Mouse (Mus musculus) heart, embryonic 14.5 days (tissue): Measurements from ENCODE around the gene Gm17617. TPM values are rescaled to one million over a fixed set of nuclear protein-coding genes. Genes with fewer than 3 reads are reported as not detected.
A peak's percentile ranks its signal among the peaks of the same experiment; 100 is the strongest.

Experiments used
- ATAC-seq: fragments of 200-750 bp; cut with Nextera tagmentation; 2 replicates; pipeline ENCODE4 v1.8.0; 2017; ENCODE audit warnings: low read depth, moderate TSS enrichment; ENCODE audit not compliant: insufficient number of reproducible peaks, insufficient read depth, low FRiP score
- H3K27ac ChIP-seq, 2 experiments: fragments of 200-500 bp in 1 of 2; fragments of 300-500 bp in 1 of 2; sonication (generic) in 1 of 2; replicated peaks in 1 of 2; 2 replicates each; pipeline ENCODE4 v1.5.1; 2012 to 2014; ENCODE audit warnings: low read depth in 2 of 2, low read length in 2 of 2, control low read depth in 1 of 2, mild to moderate bottlenecking in 1 of 2, mixed read lengths in 1 of 2; ENCODE audit not compliant: control insufficient read depth in 1 of 2, insufficient read depth in 1 of 2
- H3K27me3 ChIP-seq: fragments of 300-500 bp; sonication (generic); 2 replicates; pipeline ENCODE4 v1.6.1; 2014; ENCODE audit warnings: mild to moderate bottlenecking, low read length, control low read depth; ENCODE audit not compliant: control insufficient read depth, insufficient read depth
- H3K36me3 ChIP-seq: fragments of 300-500 bp; sonication (generic); 2 replicates; pipeline ENCODE4 v1.6.1; 2014; ENCODE audit warnings: mild to moderate bottlenecking, control low read depth, low read length, mixed read lengths; ENCODE audit not compliant: control insufficient read depth, insufficient read depth
- H3K4me1 ChIP-seq, 2 experiments: fragments of 200-500 bp in 1 of 2; fragments of 300-500 bp in 1 of 2; sonication (generic) in 1 of 2; 2 replicates each; pipeline ENCODE4 v1.6.1; 2012 to 2014; ENCODE audit warnings: low read length in 2 of 2, control low read depth in 1 of 2, mixed read lengths in 1 of 2; ENCODE audit not compliant: control insufficient read depth in 2 of 2, insufficient read depth in 2 of 2
- H3K4me2 ChIP-seq: fragments of 300-500 bp; sonication (generic); 2 replicates; pipeline ENCODE4 v1.6.1; 2014; ENCODE audit warnings: mild to moderate bottlenecking, low read length
- H3K4me3 ChIP-seq, 2 experiments: fragments of 200-500 bp in 1 of 2; fragments of 300-500 bp in 1 of 2; sonication (generic) in 1 of 2; 2 replicates each; pipeline ENCODE4 v1.5.1; 2012 to 2014; ENCODE audit warnings: low read length in 2 of 2, mild to moderate bottlenecking in 2 of 2, control low read depth in 1 of 2, low read depth in 1 of 2, moderate library complexity in 1 of 2; ENCODE audit not compliant: control insufficient read depth in 1 of 2, insufficient read depth in 1 of 2
- H3K9ac ChIP-seq: fragments of 300-500 bp; sonication (generic); 2 replicates; pipeline ENCODE4 v1.6.1; 2014; ENCODE audit warnings: mild to moderate bottlenecking, low read length
- H3K9me3 ChIP-seq: fragments of 300-500 bp; sonication (generic); 2 replicates; pipeline ENCODE4 v1.6.1; 2016; ENCODE audit warnings: low read length, control low read depth; ENCODE audit not compliant: control insufficient read depth
- WGBS: fragments of 180-500 bp; shearing (Covaris S2); extraction: QIAGEN DNeasy Blood & Tissue Kit; methylation state at CpG from one replicate; pipeline ENCODE4 v1.1.7; 2014; 5-methylcytosine and 5-hydroxymethylcytosine counted together
- polyA plus RNA-seq: library from polyadenylated mRNA; unstranded; fragments of >200 nt; fragmentation: Nextera tagmentation; extraction: Ambion mirVana; gene quantifications from 2 replicates; pipeline ENCODE4 v1.2.1, GENCODE M21; 2014

The Gm17617 gene
- polyA plus RNA-seq, 1 experiment from 2014 or later, result not detected

DNA sequence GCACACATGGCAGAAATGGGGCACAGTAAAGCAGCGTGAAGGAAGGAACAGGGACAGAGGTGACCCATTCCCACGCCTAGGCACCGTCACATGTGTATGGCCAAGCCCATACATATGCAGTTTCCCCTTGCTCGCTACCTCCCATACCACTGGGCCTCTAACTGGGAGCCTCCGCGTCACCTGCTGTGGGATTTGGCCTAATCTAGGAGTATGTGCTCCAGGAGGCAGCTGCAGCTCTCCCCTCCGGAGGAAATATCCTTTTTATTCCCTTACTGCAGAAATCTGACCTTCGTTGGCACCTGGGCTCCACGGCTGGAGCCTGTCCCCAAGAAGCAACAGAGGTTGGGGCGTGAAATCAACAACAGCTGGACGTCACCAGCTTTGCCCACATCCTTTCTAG is 41.0 kb upstream of the Gm17617 start:
- no peak overlapping the region for H3K4me3 ChIP-seq
- no peaks in the 10 kb centered on the region for H3K27me3 ChIP-seq
- H3K4me1 ChIP-seq, result peaks cover 8 to 12% of the 10 kb centered on the region in 2 experiments; a peak in 3 of 4 replicates
- no peak overlapping the region for H3K4me2 ChIP-seq
- H3K9me3 ChIP-seq, result 0 out of 2 replicates have a peak, but pooled peaks cover 3% of the 10 kb centered on the region
- H3K27ac ChIP-seq, result no peak overlapping the region
- no peaks in the 10 kb centered on the region for H3K36me3 ChIP-seq
- no peak overlapping the region for H3K9ac ChIP-seq
- no peak for ATAC-seq
- 82% methylated on average over 11 of the region's 11 CpGs for WGBS

DNA sequence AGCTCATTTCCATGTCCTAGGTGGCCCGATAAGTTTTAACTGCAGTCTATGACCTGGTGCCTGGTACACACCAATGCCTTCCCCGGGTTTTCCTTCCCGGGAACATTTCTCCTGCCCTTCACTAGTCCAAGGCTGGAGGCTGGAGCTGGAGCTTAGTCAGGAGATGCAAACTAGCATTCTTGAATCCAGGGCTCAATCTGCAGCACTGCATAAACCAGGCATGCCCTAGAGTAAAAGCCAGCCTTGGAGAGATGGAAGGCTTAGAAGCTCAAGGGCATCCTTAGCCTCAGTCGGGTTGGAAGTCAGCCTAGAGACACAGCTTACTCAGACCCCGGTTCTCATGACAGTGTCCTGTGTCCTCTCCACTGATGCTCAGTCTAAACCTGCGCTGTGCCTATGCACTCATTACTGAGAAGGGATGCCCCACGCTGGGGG is 39.0 kb upstream of the Gm17617 start:
- ATAC-seq, result no peak
- Histone ChIP-seq H3K4me1 (peaks cover 8 to 12% of the 10 kb centered on the region in 2 experiments; a peak in 3 of 4 replicates), H3K4me2 (peak overlapping the region; percentile 56), H3K9me3 (0 out of 2 replicates have a peak, but pooled peaks cover 3% of the 10 kb centered on the region), H3K9ac (no peak overlapping the region), H3K36me3 (no peaks in the 10 kb centered on the region), H3K27me3 (no peaks in the 10 kb centered on the region), H3K4me3 (no peak overlapping the region), H3K27ac (no peak overlapping the region)
- 39% methylated on average over 7 of the region's 7 CpGs for WGBS

DNA sequence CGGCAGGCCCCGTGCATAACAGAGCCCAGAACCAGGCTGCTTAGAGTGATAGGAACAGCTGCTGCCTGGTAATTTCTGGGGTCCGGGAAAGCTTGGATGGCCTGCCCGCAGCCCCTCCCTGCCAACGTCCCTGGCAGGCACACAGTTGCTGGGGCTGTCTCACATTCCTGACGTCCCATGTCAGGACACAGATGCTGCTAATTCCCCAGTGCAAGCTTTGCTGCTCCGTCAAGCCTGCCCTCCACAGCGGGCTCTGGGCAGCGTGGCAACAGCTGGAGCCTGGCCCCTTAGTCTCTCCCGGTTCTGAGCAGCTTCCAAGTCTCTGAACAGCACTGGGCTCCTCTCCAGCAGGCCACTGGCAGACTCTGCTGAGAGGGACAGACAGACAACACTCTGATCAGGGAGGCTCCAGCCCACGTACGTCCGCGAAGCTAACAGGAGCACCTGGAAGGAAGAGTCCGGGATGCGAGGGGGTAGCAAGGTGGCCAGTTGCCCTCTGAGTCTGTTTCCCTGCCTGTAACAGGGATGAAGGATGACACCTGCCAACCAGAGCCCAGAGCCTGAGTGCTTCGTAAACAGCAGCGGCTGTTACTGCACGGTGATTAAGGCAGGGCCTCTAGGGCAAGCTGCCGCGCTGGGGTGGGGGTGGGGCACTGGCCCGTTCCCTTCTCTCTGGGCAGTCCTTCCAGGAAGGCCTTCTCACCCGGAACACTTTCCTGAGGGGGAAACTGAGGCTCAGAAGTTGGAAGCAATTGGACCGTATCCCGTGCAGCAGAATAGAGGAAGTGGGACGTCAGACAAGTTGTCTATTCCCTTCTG is 38.4 kb upstream of the Gm17617 start:
- H3K9ac ChIP-seq, result 0 out of 2 replicates have a peak overlapping the region, but pooled peaks have one; percentile 12
- peak; percentile 11; the same call in 1 of the 2 replicates for ATAC-seq
- no peaks in the 10 kb centered on the region for H3K27me3 ChIP-seq
- H3K4me3 ChIP-seq, result peak overlapping the region; percentile 4 to 9; a peak in 3 of 4 replicates
- WGBS, result 14% methylated on average over 26 of the region's 26 CpGs
- no peaks in the 10 kb centered on the region for H3K36me3 ChIP-seq
- 0 out of 2 replicates have a peak, but pooled peaks cover 3% of the 10 kb centered on the region for H3K9me3 ChIP-seq
- H3K27ac ChIP-seq, result peak overlapping the region; percentile 3 to 4; a peak in 2 of 4 replicates
- peak overlapping the region; percentile 56 for H3K4me2 ChIP-seq
- peaks cover 8 to 12% of the 10 kb centered on the region in 2 experiments; a peak in 3 of 4 replicates for H3K4me1 ChIP-seq

DNA sequence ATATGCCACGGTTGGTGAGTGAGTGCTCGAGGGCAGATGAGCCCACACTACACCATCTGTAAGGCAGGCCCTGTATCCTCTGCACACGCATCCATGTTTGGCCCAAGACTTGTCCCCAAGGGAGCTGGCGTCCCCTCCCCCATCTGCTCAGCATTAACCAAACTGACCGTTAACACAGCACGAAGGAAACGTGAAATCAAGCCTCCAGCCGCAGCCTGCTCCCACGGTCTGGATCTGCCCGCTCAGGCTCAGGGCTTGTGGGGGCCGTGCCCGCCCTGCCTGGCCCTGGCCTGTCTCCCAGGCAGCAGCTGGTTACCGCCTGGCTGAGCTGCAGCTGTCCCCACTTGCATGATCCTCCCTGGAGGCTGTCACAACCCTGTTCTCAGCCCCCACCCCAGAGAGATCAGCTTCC is 35.6 kb upstream of the Gm17617 start:
- 0 out of 2 replicates have a peak, but pooled peaks cover 3% of the 10 kb centered on the region for H3K9me3 ChIP-seq
- H3K27me3 ChIP-seq, result no peaks in the 10 kb centered on the region
- no peaks in the 10 kb centered on the region for H3K36me3 ChIP-seq
- no peak overlapping the region for H3K27ac ChIP-seq
- ATAC-seq, result peak; percentile 32; the same call in 1 of the 2 replicates
- H3K4me1 ChIP-seq, result peaks cover 8 to 12% of the 10 kb centered on the region in 2 experiments; a peak in 3 of 4 replicates
- WGBS, result 78% methylated on average over 13 of the region's 13 CpGs
- no peak overlapping the region for H3K4me3 ChIP-seq
- H3K9ac ChIP-seq, result no peak overlapping the region
- no peak overlapping the region for H3K4me2 ChIP-seq

DNA sequence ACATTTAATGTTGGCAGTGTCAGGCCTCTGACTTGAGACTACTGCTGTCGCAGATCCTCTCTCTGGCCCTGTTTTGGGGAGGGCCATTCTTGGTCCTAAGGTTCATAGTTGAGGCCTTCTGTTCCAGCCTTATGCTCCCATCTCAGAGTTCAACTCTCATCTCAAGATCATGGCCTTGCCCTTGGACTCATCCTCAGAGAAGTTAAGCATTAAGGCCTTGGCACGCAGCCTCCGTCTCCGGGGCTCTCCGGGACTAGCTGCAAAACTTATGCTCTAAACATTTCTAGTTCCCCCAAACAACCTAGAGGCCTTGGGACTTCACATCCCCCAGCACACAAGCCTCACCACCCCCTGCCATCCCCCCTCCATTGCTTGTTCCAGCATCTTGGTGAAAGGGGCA is 34.9 kb upstream of the Gm17617 start:
- no peak overlapping the region for H3K9ac ChIP-seq
- H3K4me3 ChIP-seq, result no peak overlapping the region
- ATAC-seq, result no peak
- H3K9me3 ChIP-seq, result 0 out of 2 replicates have a peak, but pooled peaks cover 3% of the 10 kb centered on the region
- no peak overlapping the region for H3K4me2 ChIP-seq
- H3K27me3 ChIP-seq, result no peaks in the 10 kb centered on the region
- no peaks in the 10 kb centered on the region for H3K36me3 ChIP-seq
- H3K27ac ChIP-seq, result no peak overlapping the region
- peaks cover 8 to 12% of the 10 kb centered on the region in 2 experiments; a peak in 3 of 4 replicates for H3K4me1 ChIP-seq
- 94% methylated on average over 5 of the region's 5 CpGs for WGBS

DNA sequence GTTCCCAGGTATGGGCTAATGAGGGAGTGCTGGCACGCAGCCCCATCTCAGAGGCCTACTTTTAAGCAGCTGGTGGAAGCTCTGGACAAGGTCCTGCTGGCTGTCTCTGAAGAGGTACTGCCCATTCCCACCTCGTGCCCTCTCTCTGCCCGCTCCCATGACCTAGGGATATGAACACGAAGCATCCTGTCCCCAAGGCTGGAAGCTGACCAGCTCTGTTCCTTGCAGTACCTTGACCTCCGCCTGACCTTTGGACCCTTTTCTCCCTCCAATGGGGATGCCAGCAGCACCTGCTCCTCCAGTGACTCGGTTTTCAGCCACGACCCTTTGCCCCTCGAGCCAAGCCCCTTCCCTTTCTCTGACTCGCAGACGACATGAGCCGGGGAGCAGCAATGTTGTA is 34.5 kb upstream of the Gm17617 start:
- Histone ChIP-seq H3K9me3 (0 out of 2 replicates have a peak, but pooled peaks cover 3% of the 10 kb centered on the region), H3K9ac (no peak overlapping the region), H3K4me3 (no peak overlapping the region), H3K27me3 (no peaks in the 10 kb centered on the region), H3K4me1 (peaks cover 8 to 12% of the 10 kb centered on the region in 2 experiments; a peak in 3 of 4 replicates), H3K4me2 (no peak overlapping the region), H3K36me3 (no peaks in the 10 kb centered on the region), H3K27ac (no peak overlapping the region)
- 80% methylated on average over 11 of the region's 11 CpGs for WGBS
- no peak for ATAC-seq

DNA sequence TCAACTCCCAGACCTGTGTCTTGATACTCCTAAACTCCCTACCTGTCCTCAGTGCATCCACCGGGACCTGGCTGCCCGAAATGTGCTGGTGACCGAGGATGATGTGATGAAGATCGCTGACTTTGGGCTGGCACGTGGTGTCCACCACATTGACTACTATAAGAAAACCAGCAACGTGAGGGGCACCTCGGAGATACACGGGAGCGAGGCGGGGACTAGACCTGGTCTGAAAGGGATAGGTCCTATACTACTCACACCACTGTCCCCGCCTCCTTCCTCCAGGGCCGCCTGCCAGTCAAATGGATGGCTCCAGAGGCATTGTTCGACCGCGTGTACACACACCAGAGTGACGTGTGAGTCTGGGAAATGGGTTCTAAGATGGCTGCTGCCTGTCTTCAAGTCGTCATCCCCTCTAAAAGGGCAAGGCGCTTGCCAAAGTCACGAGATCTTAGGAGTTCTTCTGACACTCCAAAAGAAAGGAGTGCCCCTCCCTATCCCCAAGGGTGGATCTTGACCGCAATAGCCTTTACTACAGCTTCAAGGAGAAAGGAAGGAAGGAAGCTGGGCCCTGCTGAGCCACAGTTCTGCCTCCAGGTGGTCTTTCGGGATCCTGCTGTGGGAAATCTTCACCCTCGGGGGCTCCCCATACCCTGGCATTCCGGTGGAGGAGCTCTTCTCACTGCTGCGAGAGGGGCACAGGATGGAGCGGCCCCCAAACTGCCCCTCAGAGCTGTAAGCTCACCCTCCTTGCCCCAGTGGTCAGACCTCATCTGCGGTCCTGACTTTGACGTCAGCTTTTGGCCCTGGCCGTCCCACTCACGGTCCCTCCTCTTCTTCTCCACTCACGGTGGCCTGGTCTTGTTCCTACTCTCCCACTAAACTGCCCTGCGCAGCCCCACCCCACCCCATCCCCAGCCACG is 33.7 kb upstream of the Gm17617 start:
- Histone ChIP-seq H3K27me3 (no peaks in the 10 kb centered on the region), H3K27ac (no peak overlapping the region), H3K4me2 (no peak overlapping the region), H3K4me1 (peaks cover 4 to 9% of the 10 kb centered on the region in 2 experiments; a peak in 3 of 4 replicates), H3K36me3 (no peaks in the 10 kb centered on the region), H3K4me3 (no peak overlapping the region), H3K9ac (no peak overlapping the region), H3K9me3 (0 out of 2 replicates have a peak, but pooled peaks cover 3% of the 10 kb centered on the region)
- no peak for ATAC-seq
- WGBS, result 81% methylated on average over 32 of the region's 32 CpGs
